Mouse (Mus musculus): ENCODE measurements at regions not wholly inside any gene's neighbourhood (a gene's known extent, or its start where the extent isn't known, plus 50 kb on each side); places are given as distances from the start of the nearest gene placed in this dataset.

DNA sequence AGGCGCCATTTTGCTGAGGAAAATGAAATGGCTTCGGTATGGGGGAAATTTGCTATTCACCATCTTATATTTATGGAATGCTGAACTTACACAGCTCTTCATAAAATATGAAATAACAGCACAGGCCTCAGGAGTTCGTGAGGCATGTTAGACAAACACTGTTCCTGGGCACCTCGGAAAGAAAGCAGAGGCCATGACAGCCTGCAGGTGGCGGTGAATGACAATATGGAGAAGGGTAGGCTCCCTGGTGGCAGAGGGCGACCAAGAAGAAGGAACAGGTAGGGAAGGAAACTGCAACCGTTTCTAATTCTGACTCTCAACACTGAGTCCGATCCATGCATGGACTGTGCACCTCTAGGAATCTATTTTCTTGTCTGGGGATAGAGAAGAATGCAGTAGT, 553.6 kb upstream of the Tmpo start:
- no peak for DNase-seq

DNA sequence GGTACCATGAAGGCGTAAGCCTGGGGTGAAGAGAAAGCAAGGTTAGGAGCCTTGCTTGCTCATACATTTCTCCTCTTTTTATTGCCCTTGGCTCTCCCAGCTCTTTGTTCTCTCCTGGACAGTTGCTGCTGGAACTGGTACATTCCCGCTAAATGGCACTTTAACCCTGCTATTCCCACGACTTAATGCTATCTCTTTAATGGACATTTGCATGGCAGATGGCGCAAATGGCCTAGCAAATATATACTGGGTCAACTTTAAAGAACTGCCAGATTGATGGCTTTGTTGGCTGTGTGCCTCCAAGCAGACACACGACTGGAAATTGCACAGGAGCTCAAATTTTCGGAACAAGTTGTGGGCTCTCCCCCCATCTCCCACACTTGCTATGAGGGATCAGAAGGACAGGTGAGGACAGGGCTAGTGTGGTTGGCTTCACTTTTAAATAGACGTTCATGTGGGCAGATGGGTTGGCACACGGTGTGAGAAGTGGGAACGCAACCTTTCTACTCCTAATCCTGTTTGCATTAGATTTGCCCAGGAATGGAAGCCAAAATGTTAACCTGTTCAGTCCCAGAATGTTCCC, 551.0 kb upstream of the Tmpo start:
- DNase-seq: peak; percentile 15 to 28

DNA sequence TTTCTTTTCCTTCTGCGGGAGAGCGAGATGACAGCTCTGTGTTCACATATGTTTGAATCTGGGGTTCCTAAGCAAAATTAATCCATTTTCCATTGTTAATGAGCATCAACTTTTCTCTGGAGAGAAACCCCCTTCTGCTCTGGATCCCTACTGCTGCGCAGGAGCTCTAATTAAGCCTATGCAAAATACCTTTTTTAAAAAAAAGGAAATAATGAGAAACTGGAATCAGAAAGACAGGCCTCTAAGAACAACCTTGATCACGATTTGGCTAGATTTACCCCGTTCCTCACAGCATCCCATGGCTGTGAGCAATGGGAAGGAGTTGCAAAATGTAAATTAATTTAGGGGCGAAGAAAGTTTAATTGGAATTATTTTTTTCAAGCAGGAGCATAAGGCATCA, 548.9 kb upstream of the Tmpo start:
- DNase-seq: no peak

DNA sequence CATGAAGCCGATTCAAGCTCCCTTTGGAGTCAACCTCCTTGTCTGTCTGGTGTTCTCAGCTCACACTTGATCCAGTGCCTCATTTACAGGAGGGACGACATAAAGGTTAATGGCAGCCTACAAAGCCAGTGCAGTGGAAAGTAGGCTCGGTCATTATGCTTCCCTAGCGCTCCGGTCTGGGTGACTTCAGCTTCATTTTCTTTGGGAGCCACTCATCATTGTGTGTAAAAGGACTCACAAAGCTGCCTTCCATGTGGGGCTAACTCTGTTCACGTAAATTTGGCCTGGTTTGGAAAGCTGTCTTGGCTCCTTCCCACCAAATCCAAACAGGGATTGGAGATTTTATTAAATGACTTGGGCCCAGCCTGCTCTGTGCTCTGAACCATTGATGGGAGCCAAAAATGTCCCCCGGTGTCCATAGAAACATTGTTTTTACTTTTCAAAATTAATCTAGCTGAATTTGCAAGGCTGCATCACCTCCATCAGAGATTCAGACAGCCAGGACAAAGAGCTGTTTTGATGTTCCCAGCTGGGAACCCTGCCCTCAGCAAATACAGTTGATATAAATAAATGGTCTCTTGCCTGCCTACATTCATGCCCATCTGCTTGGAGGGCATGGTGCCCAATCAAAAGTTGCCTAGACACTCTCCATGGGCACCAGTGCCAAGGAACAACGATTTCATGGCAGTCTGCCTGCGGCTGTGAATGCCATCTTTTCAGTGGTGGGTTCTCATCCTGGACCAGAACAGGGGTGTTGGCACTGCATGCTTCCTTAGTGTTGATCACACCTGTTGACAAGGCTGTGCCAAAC, 538.7 kb upstream of the Tmpo start:
- DNase-seq: peak; percentile 85 to 91

DNA sequence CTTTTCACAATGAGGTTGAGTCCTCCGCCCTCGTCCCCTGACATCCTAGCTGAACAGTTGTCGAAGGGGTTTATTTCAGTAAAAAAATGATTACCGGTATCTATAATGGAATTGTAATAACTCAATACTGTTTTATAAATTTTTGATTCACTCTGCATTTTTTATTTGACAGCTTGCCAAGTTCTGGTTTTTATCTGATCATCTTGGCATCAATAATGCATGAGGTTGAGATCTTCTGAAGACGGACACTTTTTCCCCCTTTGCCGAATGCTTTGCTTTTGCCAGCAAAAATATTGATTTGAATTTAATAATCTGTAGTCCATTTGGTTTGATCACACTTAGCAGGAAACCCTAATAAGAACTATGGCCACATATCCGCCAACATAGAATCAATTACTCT, 535.5 kb upstream of the Tmpo start:
- DNase-seq: no peak

DNA sequence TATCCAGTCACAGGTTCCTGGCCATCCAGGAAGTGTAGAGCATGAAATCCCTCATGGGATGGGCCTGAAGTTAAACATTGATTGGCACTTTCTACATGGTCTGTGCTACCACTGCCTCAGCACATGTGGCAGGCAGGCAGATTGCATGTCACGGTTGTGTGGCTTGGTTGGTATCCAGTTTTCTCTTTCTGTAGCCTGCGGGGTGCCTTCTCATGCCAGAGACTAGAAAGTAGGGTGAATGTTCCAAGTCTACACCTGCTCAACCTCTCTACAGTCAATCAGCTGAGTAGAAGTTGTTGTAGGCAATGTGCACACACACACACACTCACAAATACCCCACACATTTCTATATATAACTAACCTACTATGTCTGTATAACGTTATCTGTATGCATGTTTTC, 533.5 kb upstream of the Tmpo start:
- no peak for DNase-seq

DNA sequence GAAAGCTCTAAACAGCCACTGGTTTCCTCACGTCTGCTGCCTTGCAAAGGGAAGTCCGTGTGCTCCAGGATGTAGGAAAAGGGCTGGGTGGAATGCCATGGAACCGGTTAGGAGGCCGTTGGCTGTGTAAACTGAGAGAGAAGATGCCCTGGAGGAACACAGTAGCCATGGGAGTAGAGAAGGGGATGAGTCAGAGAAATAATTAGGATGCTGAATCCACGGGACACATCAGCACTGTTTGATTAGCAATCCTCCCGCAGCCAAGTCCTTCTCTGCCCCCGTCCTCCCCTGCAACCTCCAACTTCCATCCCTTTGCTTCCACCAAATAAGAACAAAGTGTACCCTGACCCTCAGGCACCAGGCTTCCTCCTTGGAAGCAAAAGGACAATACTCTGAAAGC, 532.4 kb upstream of the Tmpo start:
- no peak for DNase-seq

DNA sequence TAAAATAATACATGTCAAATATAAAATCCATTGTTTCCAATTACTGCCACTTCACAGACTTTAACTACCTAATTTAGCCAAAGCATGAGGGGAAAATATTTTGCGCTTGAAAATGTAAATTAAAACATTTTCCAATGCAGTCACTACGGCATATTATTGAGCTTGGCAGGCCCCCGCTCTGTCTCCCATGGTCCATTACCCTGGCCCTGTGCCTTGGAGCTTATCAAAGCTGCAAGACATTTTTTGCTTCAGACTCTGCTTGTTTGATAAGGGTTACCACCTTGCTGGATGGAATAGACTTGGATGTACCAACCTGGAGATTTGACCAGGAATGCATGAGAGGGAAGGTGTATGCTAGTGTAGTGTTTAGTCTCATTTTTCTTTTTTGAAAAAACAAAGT, 525.7 kb upstream of the Tmpo start:
- no peak for DNase-seq

DNA sequence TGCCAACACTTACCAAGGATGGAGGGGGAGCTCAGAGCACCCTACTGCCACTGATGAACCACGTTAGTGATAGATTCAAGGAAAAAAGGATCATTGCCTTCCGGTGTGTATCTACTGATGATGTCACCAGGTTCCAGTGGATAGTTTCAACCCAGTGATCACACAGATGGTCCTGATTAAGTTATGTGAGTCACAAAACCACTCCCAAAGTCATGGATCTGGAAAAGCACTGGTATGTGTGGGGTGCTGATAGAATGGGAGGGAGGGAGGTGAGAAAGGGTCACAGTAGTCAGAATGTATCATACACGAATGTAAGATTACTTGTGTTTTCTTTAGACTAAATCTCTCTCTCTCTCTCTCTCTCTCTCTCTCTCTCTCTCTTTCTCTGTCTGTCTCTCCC, 523.6 kb upstream of the Tmpo start:
- DNase-seq: no peak

DNA sequence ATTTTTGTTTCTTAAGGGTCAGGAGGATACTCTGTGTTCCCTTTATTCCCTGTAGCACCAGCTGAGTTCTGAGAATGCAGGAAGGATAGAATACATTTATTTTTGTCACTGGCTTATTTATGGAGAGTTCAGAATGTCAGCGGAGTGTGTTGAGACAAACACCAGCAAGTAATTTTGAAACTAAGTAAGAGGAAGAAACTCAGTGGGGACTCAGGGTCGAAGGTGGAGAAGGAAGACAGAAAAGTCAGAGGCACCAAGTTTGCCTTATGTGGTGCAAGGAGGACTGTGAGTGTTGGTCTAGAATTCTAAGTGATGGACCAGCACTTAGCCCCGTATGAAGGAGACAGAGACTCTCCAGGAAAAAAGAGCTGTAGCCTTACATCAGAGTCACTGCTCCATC, 520.7 kb upstream of the Tmpo start:
- no peak for DNase-seq

DNA sequence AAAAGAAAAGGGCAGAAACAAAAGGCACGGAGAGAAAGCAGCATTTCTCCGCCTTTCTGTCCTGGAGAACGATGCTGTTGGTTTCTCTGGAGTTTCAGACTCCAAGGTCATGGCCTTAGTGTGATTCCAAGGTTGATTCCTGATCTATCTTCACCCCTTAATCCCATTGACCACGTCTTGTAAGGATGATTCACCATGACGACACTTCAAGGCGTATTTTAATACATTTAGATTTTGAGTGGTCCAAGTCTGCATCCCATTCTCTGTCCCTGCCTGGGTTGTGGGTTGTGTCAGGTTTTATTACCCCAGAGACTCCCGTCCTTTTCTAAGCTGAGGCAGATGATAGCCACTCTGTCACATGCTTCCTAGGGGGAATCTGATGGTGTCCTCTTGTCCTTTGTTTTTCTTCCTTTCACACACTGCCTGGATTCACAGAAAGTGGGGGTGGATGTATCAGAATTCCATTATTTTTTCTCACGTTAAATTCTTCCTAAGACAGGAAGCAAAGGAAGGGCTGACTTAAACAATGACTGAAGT, 505.0 kb upstream of the Tmpo start:
- no peak for DNase-seq

DNA sequence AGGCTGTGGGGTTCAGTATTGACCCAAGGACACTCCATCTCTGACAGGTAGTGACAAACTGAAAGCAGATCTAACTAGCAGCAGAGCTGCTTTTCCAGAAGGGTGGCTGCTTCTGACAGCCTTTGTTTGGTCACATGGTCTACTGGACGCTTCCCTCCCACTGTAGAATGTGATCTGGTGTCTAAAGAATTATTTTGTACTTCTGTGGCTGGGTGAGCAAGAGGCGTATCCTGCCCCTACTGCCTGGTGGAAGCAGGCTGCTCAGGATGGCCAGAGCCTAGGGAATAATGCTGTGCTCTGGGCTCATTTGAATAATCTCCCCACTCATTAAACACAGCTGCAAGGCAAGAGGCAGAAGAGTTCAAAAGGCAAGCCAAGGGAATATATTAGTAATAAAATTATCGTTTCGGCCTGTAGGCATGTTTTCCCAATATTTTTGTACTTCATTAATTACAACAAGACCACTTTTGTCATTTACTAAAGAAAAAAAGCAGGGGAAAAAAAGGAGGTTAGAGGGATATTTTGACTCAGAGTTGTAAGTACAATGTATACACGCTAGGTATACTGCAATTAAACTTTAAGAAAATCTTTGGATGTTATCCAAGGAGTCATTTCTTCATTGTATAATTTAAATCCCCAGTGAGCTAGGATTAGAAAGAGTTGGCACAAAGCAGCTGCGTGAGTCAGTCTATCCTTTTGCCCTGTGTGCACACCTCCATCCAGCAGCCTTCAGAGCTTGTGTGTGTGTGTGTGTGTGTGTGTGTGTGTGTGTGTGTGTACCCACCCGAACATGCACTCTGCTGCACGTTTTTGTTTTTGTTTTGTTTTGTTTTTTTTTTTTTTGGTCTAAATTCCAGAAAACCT, 504.3 kb upstream of the Tmpo start:
- no peak for DNase-seq

DNA sequence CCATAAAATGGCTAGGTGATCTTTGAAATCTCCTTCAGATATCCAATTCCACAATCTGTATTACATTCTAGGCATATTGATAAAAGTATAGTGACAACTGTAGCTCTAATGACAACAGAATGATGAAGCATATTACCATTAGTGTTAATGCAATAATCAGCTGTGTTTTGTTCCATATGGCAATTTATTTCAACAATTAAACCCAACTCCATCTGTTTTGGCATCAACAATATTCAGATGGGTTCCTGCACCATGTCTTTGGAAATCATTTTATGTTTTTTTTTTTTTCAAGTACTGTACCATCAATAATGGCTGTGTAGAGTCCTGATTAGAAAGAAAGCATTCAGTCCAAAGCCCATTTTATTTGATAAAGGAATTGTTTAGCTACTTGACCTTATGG, 498.5 kb upstream of the Tmpo start:
- no peak for DNase-seq

DNA sequence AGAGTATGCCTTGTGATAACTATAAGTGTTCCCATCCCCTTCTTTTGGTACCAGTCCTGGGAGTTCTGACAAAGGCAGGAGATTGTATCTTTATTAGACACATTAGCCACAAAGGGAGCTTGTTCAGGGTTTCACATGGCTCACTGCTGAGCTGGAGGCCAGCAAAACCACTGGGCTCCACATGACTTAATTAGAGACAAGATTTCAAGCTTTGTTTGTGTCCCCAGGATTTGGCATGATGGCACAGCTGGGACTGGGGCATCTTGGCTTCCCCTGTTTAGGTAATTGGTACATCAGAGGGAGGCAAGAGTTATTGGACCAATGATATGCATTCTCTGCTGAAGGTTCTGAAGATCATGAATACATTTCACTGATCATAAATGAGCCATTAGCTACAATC, 456.8 kb upstream of the Tmpo start:
- no peak for DNase-seq

DNA sequence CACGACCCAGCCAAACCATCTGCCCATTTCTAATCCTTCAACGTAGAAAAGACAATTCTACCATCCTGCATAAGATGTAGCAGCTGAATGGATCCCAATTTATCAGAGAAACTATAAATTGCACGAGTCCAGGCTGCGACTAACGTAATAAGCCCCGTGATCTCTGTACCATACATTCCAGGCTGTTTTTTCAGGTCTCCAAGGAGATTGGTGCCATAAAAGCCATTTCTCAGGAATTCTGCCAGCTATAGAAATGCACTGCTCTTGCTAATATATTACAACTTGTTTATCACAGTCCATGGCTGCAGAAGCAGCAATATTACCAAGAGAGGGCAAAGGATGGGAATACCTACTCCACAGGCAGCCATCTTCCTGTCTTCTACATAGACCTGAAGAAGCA, 447.6 kb upstream of the Tmpo start:
- DNase-seq: peak in 1 of 2 experiments; percentile 13

DNA sequence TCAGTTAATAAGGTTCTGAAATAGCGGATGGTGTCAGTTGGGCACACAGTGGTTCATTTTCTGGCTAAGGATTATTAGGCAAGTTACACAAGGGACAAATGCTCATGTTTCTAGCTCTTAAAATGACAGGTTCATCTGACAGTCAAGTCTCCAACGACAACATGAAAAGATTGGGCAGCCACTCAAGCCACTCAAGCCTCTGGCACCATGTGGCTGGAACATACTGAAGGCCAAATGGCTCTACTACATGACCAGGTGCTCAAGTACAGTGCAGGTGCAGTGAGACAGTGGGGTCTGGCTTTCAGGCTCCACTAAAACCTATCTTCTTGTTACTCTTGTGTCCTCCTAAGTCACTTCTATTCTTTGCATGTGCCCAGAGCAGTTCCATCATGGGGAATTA, 441.2 kb upstream of the Tmpo start:
- DNase-seq: peak; percentile 4 to 8

DNA sequence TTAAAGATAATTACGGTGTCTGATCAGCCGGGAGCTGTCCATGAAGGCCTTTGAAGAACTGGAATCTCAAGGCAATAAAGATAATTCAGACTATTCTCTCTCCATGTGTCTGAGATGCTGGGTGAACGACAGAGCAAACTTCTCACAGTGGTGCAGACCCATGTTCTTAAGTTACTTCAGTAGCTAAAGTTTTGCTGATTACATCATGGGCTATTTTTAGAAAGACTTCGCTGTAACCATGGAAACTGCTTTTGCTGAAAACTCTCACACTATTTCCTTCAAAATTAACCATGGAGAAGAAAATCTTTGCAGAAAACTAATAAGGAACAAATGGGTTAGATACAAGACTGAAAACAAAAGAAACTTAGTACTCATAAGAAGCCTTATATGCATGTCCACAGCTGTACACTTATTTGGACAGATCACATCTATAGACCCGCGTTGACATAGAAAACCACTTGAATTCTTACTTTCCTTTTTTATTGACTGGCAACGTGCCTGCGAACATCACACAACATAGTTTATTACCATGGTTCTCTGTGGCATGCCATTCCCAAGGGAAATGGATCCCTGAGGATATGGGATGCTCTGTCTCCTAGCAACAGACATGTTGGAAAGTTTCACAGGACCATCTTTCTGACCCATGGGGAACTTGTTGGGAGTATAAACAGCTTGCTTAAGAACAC, 432.8 kb upstream of the Tmpo start:
- no peak for DNase-seq

DNA sequence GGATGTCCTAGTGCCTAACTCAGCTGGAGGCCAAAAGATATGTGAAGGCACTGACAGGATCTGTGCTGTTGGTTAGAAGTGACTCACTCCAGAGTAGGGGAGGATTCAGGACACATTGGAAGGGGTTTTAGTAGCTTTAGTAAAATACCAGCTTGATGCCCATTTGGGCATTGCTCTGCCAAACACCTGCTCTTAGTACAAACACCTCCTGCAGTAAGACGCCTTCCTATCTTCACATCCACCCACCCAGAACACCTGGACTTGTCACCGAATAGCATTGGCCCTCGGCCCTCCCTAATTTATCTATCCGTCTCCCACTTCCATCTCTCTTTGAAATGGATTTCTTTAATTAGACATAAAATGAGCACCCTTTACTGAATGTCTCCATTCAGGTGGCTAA, 430.9 kb upstream of the Tmpo start:
- DNase-seq: no peak

DNA sequence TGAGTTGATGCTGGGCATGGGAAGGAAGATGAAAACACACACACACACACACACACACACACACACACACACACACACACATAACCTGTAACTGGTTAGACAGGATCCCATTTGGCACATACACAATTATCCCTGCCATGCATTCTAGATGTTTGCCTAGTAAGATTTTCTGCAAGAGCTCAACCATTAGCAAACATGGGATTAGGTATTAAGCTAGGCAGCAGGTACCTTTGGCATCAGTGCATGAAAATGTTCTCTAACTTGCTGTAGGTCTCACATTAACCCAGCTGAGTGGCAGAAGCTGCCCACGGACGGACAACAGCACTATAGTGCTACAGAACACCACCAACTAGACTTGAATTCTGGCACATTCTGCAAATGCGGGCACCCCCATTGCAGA, 413.8 kb upstream of the Tmpo start:
- no peak for DNase-seq

DNA sequence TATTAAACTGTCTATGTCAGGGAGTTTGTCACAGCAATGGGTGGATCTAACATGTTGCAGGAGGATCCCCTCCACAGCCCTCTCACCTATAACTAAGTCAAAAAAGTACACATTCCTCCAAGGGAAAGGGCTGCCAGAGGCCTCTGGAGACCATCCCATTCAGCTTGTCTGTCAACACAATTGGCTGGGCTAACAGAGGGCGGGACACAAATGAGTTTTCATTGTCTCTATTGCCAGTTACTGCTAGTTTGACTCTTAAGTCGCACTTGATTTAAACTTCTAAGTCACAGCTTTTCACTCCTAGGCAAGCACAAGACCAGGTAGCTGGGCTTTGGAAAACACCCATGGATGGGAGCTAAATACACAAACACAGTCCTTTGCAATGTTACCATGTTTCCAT, 412.3 kb upstream of the Tmpo start:
- DNase-seq: no peak

DNA sequence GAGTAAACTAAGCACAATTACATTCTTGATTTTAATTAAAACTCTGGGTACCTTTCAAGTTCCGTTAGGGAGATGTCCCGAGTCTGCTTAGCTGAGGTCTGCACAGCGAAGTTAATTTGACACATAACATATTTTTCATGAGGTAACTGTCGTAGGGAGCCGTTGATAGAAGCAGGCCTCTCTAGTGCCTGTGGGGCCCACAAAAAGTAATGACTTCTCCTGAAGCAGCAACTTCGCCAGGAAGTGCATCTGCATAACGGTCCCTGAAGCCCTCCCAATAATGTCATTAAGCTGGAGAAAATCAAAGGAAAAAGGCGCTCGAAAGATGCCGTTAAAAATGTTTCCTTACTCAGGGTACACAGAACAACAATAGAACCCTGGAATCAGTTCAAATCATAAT, 410.7 kb upstream of the Tmpo start:
- DNase-seq: peak; percentile 4 to 8

DNA sequence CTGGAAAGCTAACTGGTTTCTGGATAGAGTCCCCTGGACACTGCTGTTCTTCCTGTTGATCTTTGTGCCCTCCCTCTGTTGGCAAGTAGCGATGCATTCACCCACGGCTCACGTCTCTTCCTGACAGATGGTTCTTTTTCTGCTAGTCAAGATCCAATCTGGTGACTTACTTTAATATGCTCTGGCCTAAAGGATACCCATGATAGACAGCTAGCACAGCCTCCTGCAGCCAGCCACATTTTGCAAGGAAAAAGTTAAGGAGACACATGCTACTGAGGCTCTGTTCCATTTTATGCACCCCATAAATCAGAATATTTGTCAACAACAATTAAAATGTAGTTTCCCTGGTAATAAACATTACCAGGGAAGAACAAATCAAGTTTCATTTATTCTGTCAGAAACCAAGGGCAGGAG, 410.3 kb upstream of the Tmpo start:
- peak; percentile 45 to 61 for DNase-seq

DNA sequence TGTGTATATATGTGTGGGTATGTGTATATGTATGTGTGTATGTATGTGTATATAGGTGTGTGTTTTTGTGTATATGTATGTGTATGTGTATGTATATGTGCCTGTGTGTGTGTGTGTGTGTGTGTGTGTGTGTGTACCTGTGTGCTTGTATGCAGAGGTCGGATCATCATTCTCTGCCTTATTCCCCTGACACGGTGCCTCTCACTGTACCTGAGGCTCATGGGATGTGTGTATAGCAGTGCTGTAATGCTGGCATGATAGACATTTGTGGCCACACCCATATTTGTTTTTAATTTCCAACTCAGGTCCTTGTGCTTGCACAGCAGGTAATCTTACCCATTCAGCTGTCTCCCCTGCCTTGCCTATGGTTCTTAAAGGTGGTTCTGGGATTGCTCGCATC, 402.1 kb upstream of the Tmpo start:
- DNase-seq: no peak

Measured in cerebellum, postnatal 25 days (tissue).